Mouse (Mus musculus) liver, embryonic 16.5 days (tissue): Measurements from ENCODE around the gene Lrrtm4. TPM values are rescaled to one million over a fixed set of nuclear protein-coding genes. Genes with fewer than 3 reads are reported as not detected.

ENCODE experiments used
- ATAC-seq: fragments of 200-750 bp; cut with Nextera tagmentation; 2 replicates; pipeline ENCODE4 v1.8.0; 2017; ENCODE audit warnings: low read depth, mild to moderate bottlenecking, moderate number of reproducible peaks, moderate library complexity
- H3K27ac ChIP-seq: fragments of 300-500 bp; sonication (generic); 2 replicates; pipeline ENCODE4 v1.5.1; 2014; ENCODE audit warnings: mild to moderate bottlenecking, low read length
- H3K27me3 ChIP-seq: fragments of 300-500 bp; sonication (generic); 2 replicates; pipeline ENCODE4 v1.6.1; 2014; ENCODE audit warnings: low read depth, low read length, mixed read lengths; ENCODE audit not compliant: control insufficient read depth, insufficient read depth
- H3K36me3 ChIP-seq: fragments of 300-500 bp; sonication (generic); 2 replicates; pipeline ENCODE4 v1.6.1; 2014; ENCODE audit warnings: mild to moderate bottlenecking; ENCODE audit not compliant: control insufficient read depth, insufficient read depth
- H3K4me1 ChIP-seq: fragments of 300-500 bp; sonication (generic); 2 replicates; pipeline ENCODE4 v1.6.1; 2014; ENCODE audit warnings: low read depth, low read length, mixed read lengths; ENCODE audit not compliant: control insufficient read depth
- H3K4me2 ChIP-seq: fragments of 300-500 bp; sonication (generic); 2 replicates; pipeline ENCODE4 v1.6.1; 2014; ENCODE audit warnings: low read depth, low read length, mixed read lengths
- H3K4me3 ChIP-seq: fragments of 300-500 bp; sonication (generic); 2 replicates; pipeline ENCODE4 v1.5.1; 2014; ENCODE audit warnings: low read depth, mild to moderate bottlenecking, low read length
- H3K9ac ChIP-seq: fragments of 300-500 bp; sonication (generic); 2 replicates; pipeline ENCODE4 v1.6.1; 2014; ENCODE audit warnings: low read depth, low read length
- H3K9me3 ChIP-seq: fragments of 300-500 bp; sonication (generic); replicated peaks from 2 replicates; pipeline ENCODE4 v1.6.1; 2016; ENCODE audit warnings: low read length; ENCODE audit not compliant: control insufficient read depth
- WGBS: fragments of 180-500 bp; shearing (Covaris S2); extraction: QIAGEN DNeasy Blood & Tissue Kit; methylation state at CpG from one replicate; pipeline ENCODE4 v1.1.7; 2014; ENCODE audit not compliant: insufficient replicate concordance; 5-methylcytosine and 5-hydroxymethylcytosine counted together
- polyA plus RNA-seq: library from polyadenylated mRNA; unstranded; fragments of >200 nt; fragmentation: Nextera tagmentation; extraction: Ambion mirVana; gene quantifications from 2 replicates; pipeline ENCODE4 v1.2.1, GENCODE M21; 2015

Gene Lrrtm4
- polyA plus RNA-seq, 1 experiment from 2014 or later: not detected

DNA sequence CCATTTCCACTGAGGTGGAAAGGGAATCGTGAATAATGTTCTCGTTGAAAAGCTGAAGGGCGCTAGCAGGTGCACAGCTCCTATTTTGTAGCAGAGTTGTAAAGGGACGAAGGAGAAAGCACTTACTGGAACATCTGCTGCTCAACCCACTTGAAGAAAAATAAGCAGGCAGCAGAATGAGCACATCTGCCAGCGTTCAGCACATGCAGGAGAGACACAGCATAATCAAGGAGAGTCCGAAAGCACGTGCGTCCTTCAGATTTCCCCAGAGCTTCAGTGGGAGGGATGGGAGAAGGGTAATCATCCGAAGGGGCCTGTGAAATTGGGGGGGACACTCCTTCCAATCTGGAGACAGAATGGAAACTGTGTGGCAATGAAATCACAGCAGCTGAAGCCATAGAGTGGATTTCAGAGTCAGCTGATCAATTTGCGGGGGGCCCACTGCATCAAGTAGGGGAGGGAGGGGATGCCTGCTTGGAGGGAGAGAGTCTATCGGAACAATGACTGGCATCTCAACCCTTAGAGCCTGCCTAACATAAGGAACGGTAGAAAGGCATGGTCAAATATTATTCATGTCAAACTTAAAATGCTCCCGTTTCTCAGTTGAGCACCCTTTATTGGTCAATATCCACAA is 838.4 kb downstream of the Lrrtm4 start:
- Histone ChIP-seq H3K4me3 (no peak overlapping the region), H3K36me3 (no peaks in the 10 kb centered on the region), H3K9me3 (no peaks in the 10 kb centered on the region), H3K4me1 (no peaks in the 10 kb centered on the region), H3K27ac (no peak overlapping the region), H3K27me3 (no peaks in the 10 kb centered on the region), H3K9ac (no peak overlapping the region), H3K4me2 (no peak overlapping the region)
- WGBS: 66% methylated on average over 13 of the region's 13 CpGs
- no peak for ATAC-seq

Other genes with a start within 250 kb of the Lrrtm4 start
- gene Gm20594, start 201.0 kb upstream of the Lrrtm4 start, polyA plus RNA-seq: not detected in 2 replicates